Mouse (Mus musculus) liver, adult 2 months (tissue): ENCODE data around the gene Tspyl2. TPM values are rescaled to one million over a fixed set of nuclear protein-coding genes. Genes with fewer than 3 reads are reported as not detected.
"Not testable (repeated sequence)": the region's sequence is repeated elsewhere in the genome, so short reads cannot be mapped to it uniquely, and the experiment has no call there.

ENCODE experiments used
- DNase-seq: peaks from one replicate; pipeline ENCODE4 v3.0.0-alpha.2; 2011; ENCODE audit warnings: low read depth, low spot score; ENCODE audit errors: extremely low read depth
- H3K27ac ChIP-seq: fragments of 200-500 bp; replicated peaks from 2 replicates; pipeline ENCODE4 v1.5.1; 2012; ENCODE audit warnings: low read depth, mild to moderate bottlenecking, control low read depth, inconsistent platforms, low read length; ENCODE audit not compliant: insufficient read depth
- H3K27me3 ChIP-seq: fragments of 200-500 bp; 2 replicates; pipeline ENCODE4 v1.6.1; 2012; ENCODE audit warnings: mild to moderate bottlenecking, moderate library complexity, low read length, inconsistent platforms; ENCODE audit not compliant: control insufficient read depth, insufficient read depth
- H3K36me3 ChIP-seq: fragments of 200-500 bp; 2 replicates; pipeline ENCODE4 v1.6.1; 2012; ENCODE audit warnings: low read length, inconsistent platforms; ENCODE audit not compliant: control insufficient read depth, insufficient read depth
- H3K4me1 ChIP-seq: fragments of 200-500 bp; 2 replicates; pipeline ENCODE4 v1.6.1; 2011; ENCODE audit warnings: low read length; ENCODE audit not compliant: control insufficient read depth, insufficient read depth
- H3K4me3 ChIP-seq: fragments of 200-500 bp; 2 replicates; pipeline ENCODE4 v1.5.1; 2011; ENCODE audit warnings: low read depth, mild to moderate bottlenecking, control low read depth, low read length, moderate library complexity; ENCODE audit not compliant: insufficient read depth
- H3K79me2 ChIP-seq: fragments of 200-500 bp; 2 replicates; pipeline ENCODE4 v1.6.1; 2012; ENCODE audit warnings: inconsistent platforms, mild to moderate bottlenecking, low read length, moderate library complexity; ENCODE audit not compliant: control insufficient read depth, insufficient read depth
- H3K9ac ChIP-seq: fragments of 200-500 bp; 2 replicates; pipeline ENCODE4 v1.6.1; 2012; ENCODE audit warnings: low read depth, mild to moderate bottlenecking, control low read depth, inconsistent platforms, low read length
- CTCF ChIP-seq: fragments of 200-500 bp; IDR thresholded peaks from 2 replicates; pipeline ENCODE4 v1.5.1; 2011; ENCODE audit warnings: low read depth, low read length, control low read depth
- POLR2A ChIP-seq: fragments of 200-500 bp; IDR thresholded peaks from 2 replicates; pipeline ENCODE4 v1.6.1; 2011; ENCODE audit warnings: low read length, control low read depth; ENCODE audit not compliant: insufficient read depth; ENCODE audit errors: extremely low read depth
- WGBS: fragments of 180-500 bp; shearing (Covaris S2); methylation state at CpG from one replicate; pipeline ENCODE4 v1.1.7; 2018; 5-methylcytosine and 5-hydroxymethylcytosine counted together
- polyA plus RNA-seq: library from polyadenylated mRNA; depleted of rRNA; stranded (reverse); fragments of >200 nt; gene quantifications from 2 replicates; pipeline ENCODE4 v1.2.3, GENCODE M21; 2012; rRNA removed
- total RNA-seq: library from RNA; depleted of rRNA; stranded (reverse); fragments of >200 nt; gene quantifications from 2 replicates; pipeline ENCODE4 v1.2.3, GENCODE M21; 2014; rRNA removed

The Tspyl2 gene
- total and polyA plus RNA-seq, 2 experiments, result 3.5 to 9.3 TPM

DNA sequence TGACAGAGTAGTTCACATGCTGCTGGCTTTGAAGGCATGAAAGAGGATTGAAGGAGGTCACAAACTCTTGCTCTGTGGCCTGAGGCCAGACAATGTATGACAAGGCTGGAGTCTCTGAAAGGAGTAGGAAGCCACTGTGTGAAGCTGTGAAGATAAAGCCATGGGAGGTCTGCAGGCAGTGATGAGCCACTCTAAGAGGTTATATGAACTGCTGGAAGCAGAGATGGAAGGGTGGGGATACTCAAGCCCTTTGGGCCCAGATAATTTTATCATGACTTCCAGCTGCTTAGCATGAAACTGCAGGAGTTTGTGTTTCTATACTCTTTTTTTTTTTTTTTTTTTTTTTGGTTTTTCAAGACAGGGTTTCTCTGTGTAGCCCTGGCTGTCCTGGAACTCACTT lies 34.9 kb downstream of the Tspyl2 start:
- Histone ChIP-seq H3K36me3 (no peaks in the 10 kb centered on the region), H3K9ac (no peak overlapping the region), H3K27me3 (no peaks in the 10 kb centered on the region), H3K79me2 (no peaks in the 10 kb centered on the region), H3K4me1 (no peaks in the 10 kb centered on the region), H3K4me3 (no peak overlapping the region), H3K27ac (no peak overlapping the region)
- DNase-seq, result no peak
- TF ChIP-seq CTCF (no peak), POLR2A (no peak)

DNA sequence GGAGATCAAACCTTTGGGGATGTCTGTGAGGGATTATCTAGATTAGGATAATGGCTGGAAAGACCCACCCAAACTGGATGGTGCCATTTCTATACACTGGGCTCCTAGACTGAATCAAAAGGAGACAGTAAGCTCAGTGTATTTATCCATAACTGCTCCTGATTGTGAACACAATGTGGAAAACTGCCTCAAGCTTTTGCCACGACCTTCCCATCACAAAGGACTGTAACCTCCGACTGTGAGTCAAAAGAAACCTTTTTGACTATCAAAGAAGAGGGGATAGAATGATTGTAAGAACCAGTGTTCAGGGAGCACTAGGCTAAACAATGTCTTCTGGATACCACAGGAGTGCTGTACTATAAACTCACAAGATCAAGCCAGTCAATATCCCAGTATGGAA lies 36.0 kb downstream of the Tspyl2 start:
- H3K79me2 ChIP-seq, result no peaks in the 10 kb centered on the region
- TF ChIP-seq CTCF (no peak), POLR2A (no peak)
- no peak overlapping the region for H3K27ac ChIP-seq

DNA sequence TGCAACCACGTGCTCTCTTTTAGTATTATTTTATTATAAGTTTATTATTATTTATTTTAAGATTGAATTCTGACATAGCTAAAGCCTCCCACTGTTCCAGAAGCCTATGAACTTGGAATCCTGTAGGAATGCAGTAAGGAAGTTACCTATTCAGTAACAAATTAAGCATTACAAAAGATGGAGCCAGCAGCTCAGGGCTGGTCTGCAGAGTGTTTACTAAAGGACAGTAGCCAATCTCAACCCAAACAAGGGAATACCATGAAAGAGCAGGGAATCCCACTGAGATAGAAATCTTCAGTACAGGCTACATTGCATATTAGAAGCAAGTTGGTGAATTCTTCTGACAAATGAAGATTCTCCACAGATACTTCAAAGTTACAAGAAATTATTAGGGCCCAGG lies 55.2 kb downstream of the Tspyl2 start:
- 65% methylated on average over 1 of the region's 1 CpGs for WGBS
- not testable (repeated sequence) for H3K79me2 ChIP-seq, H3K9ac ChIP-seq, H3K36me3 ChIP-seq, H3K4me1 ChIP-seq, H3K27me3 ChIP-seq, H3K4me3 ChIP-seq, DNase-seq, H3K27ac ChIP-seq

More for the DNA sequence above, 36.0 kb downstream of the Tspyl2 start:
- H3K4me3 ChIP-seq, result no peak overlapping the region
- H3K4me1 ChIP-seq, result no peaks in the 10 kb centered on the region
- WGBS, result 97% methylated on average over 2 of the region's 2 CpGs
- no peak overlapping the region for H3K9ac ChIP-seq
- no peaks in the 10 kb centered on the region for H3K27me3 ChIP-seq
- DNase-seq, result no peak
- H3K36me3 ChIP-seq, result no peaks in the 10 kb centered on the region

Other genes with a start within 250 kb of the Tspyl2 start
- gene Iqsec2, start 198.2 kb downstream of the Tspyl2 start, total RNA-seq, result 4.1 and 4.8 TPM in 2 replicates
- 9.5 and 11.5 TPM in 2 replicates for gene Iqsec2, start 198.2 kb downstream of the Tspyl2 start, polyA plus RNA-seq
- 22.1 and 25.2 TPM in 2 replicates for gene Kdm5c, start 109.4 kb downstream of the Tspyl2 start, total RNA-seq
- 49.0 and 65.5 TPM in 2 replicates for gene Kdm5c, start 109.4 kb downstream of the Tspyl2 start, polyA plus RNA-seq
- gene Kantr, start 14.9 kb downstream of the Tspyl2 start, total RNA-seq, result 0.74 and 1.2 TPM in 2 replicates
- gene Kantr, start 14.9 kb downstream of the Tspyl2 start, polyA plus RNA-seq, result 1.7 and 1.8 TPM in 2 replicates
- not detected in 2 replicates for gene Gpr173, start 26.3 kb upstream of the Tspyl2 start, total RNA-seq
- gene Gpr173, start 26.3 kb upstream of the Tspyl2 start, polyA plus RNA-seq, result 0.23 and 0.26 TPM in 2 replicates
- gene Cldn34a, start 220.9 kb upstream of the Tspyl2 start, total RNA-seq, result not detected in 2 replicates
- not detected in 2 replicates for gene Cldn34a, start 220.9 kb upstream of the Tspyl2 start, polyA plus RNA-seq